8 mouse cellular contexts compared by ENCODE assay signal in genomic region chr12:118846221-118846620, GRCm38 (mm10). TPM values are rescaled to one million over a fixed set of nuclear protein-coding genes. Genes with fewer than 3 reads are reported as not detected.
DNase-seq lines count a peak whose midpoint lies in the region; ATAC-seq and TF ChIP-seq lines count a peak whose summit lies in the region.

Gene Sp8, plus strand, starts transcription at chr12:118846329.

- H3K4me3 ChIP-seq in liver, adult 2 months (ENCODE audit: insufficient read depth, low read depth, low read length) = peak within 1 kb of the TSS; percentile 31; the same call in 1 of the 2 replicates
- peak within 1 kb of the TSS; percentile 40 for H3K4me3 ChIP-seq in embryonic facial prominence, embryonic 11.5 days (ENCODE audit: low read depth, low read length)
- peak within 1 kb of the TSS; percentile 43 for H3K4me3 ChIP-seq in intestine, embryonic 15.5 days (replicated peaks)
- peak within 1 kb of the TSS; percentile 38 for H3K4me3 ChIP-seq in neural tube, embryonic 13.5 days

- peaks cover 40% of the 10 kb centered on the region for H3K27me3 ChIP-seq in liver, adult 2 months (ENCODE audit: control insufficient read depth, insufficient read depth, low read length)
- H3K27me3 ChIP-seq in embryonic facial prominence, embryonic 11.5 days (ENCODE audit: control insufficient read depth, insufficient read depth, low read length) = peaks cover 56% of the 10 kb centered on the region
- H3K27me3 ChIP-seq in intestine, embryonic 15.5 days (replicated peaks) = peaks cover 79% of the 10 kb centered on the region
- peaks cover 95% of the 10 kb centered on the region for H3K27me3 ChIP-seq in neural tube, embryonic 13.5 days

- H3K9ac ChIP-seq in liver, adult 2 months (ENCODE audit: low read depth, low read length) = no peak within 1 kb of the TSS
- H3K9ac ChIP-seq in embryonic facial prominence, embryonic 11.5 days (replicated peaks; ENCODE audit: low read length) = no peak within 1 kb of the TSS
- no peak within 1 kb of the TSS for H3K9ac ChIP-seq in intestine, embryonic 15.5 days
- peak within 1 kb of the TSS; percentile 49 for H3K9ac ChIP-seq in neural tube, embryonic 13.5 days

- peak within 1 kb of the TSS; percentile 54 for H3K4me2 ChIP-seq in embryonic facial prominence, embryonic 11.5 days (ENCODE audit: low read depth, low read length)
- H3K4me2 ChIP-seq in intestine, embryonic 15.5 days (replicated peaks) = peak within 1 kb of the TSS; percentile 87
- H3K4me2 ChIP-seq in neural tube, embryonic 13.5 days = peak within 1 kb of the TSS; percentile 55

- H3K27ac ChIP-seq in liver, adult 2 months (replicated peaks; ENCODE audit: insufficient read depth, low read depth, low read length) = no peak within 1 kb of the TSS
- 0 out of 2 replicates have a peak within 1 kb of the TSS, but pooled peaks have one; percentile 22 for H3K27ac ChIP-seq in embryonic facial prominence, embryonic 11.5 days (replicated peaks; ENCODE audit: low read depth, low read length)
- no peak within 1 kb of the TSS for H3K27ac ChIP-seq in intestine, embryonic 15.5 days
- no peak within 1 kb of the TSS for H3K27ac ChIP-seq in neural tube, embryonic 13.5 days (replicated peaks)

- peaks cover 6% of the 10 kb centered on the region for H3K4me1 ChIP-seq in liver, adult 2 months (ENCODE audit: control insufficient read depth, insufficient read depth, low read length)
- peaks cover 4% of the 10 kb centered on the region for H3K4me1 ChIP-seq in embryonic facial prominence, embryonic 11.5 days (ENCODE audit: control insufficient read depth, insufficient read depth, low read length)
- H3K4me1 ChIP-seq in intestine, embryonic 15.5 days (replicated peaks) = peaks cover 29% of the 10 kb centered on the region
- H3K4me1 ChIP-seq in neural tube, embryonic 13.5 days (replicated peaks) = peaks cover 31% of the 10 kb centered on the region

- no peaks in the 10 kb centered on the region for H3K9me3 ChIP-seq in embryonic facial prominence, embryonic 11.5 days (replicated peaks; ENCODE audit: control insufficient read depth, low read length)
- no peaks in the 10 kb centered on the region for H3K9me3 ChIP-seq in intestine, embryonic 15.5 days
- no peaks in the 10 kb centered on the region for H3K9me3 ChIP-seq in neural tube, embryonic 13.5 days

- ATAC-seq in embryonic facial prominence, embryonic 11.5 days (replicated peaks; ENCODE audit: insufficient number of reproducible peaks, low FRiP score, low TSS enrichment, low read depth) = no peak
- ATAC-seq in intestine, embryonic 15.5 days = no peak
- no peak for ATAC-seq in neural tube, embryonic 13.5 days (ENCODE audit: low read depth)

- H3K36me3 ChIP-seq in liver, adult 2 months (ENCODE audit: control insufficient read depth, insufficient read depth, low read length) = no peaks in the 10 kb centered on the region
- no peaks in the 10 kb centered on the region for H3K36me3 ChIP-seq in embryonic facial prominence, embryonic 11.5 days (replicated peaks; ENCODE audit: control insufficient read depth, insufficient read depth, low read depth, low read length)
- H3K36me3 ChIP-seq in intestine, embryonic 15.5 days = no peaks in the 10 kb centered on the region
- H3K36me3 ChIP-seq in neural tube, embryonic 13.5 days = no peaks in the 10 kb centered on the region

- DNase-seq in liver, adult 2 months (ENCODE audit: extremely low read depth, low read depth, low spot score) = no peak
- DNase-seq in liver = no peak
- DNase-seq in embryonic facial prominence, embryonic 11.5 days (ENCODE audit: low spot score) = peak; percentile 27
- no peak for DNase-seq in right cerebral cortex, adult 18-20 months
- no peak for DNase-seq in ovary, postnatal 14 days (ENCODE audit: low spot score)
- DNase-seq in adrenal gland, adult 18-20 months (ENCODE audit: low spot score in 2 of 2) = no peak

- no peak for TF ChIP-seq CTCF in liver, adult 2 months (IDR thresholded peaks at IDR 0.05; ENCODE audit: low read depth, low read length)

- 6% methylated on average over 6 of the region's 6 CpGs for WGBS in liver, adult 2 months
- 0% methylated on average over 6 of the region's 6 CpGs for WGBS in embryonic facial prominence, embryonic 11.5 days
- WGBS in intestine, embryonic 15.5 days = 3% methylated on average over 6 of the region's 6 CpGs
- WGBS in neural tube, embryonic 13.5 days = 2% methylated on average over 6 of the region's 6 CpGs

- no peaks in the 10 kb centered on the region for H3K79me2 ChIP-seq in liver, adult 2 months (ENCODE audit: control insufficient read depth, insufficient read depth, low read length)

- TF ChIP-seq POLR2A in liver, adult 2 months (IDR thresholded peaks at IDR 0.05; ENCODE audit: extremely low read depth, insufficient read depth, low read length) = no peak

RNA-seq across cellular contexts. Expression of gene Sp8, which starts in this region (rescaled TPM):
- not detected in 2 replicates for total RNA-seq in liver, adult 2 months (2014; rRNA removed)
- polyA plus RNA-seq in liver, adult 2 months (2012; rRNA removed) = not detected in 2 replicates
- 6.6 and 6.8 TPM in 2 replicates for polyA plus RNA-seq in embryonic facial prominence, embryonic 11.5 days (2014; fragmentation: Nextera tagmentation; extraction: Ambion mirVana)
- polyA plus RNA-seq in intestine, embryonic 15.5 days (2015; fragmentation: Nextera tagmentation; extraction: Ambion mirVana) = not detected in 2 replicates
- 4.0 and 4.1 TPM in 2 replicates for polyA plus RNA-seq in neural tube, embryonic 13.5 days (2015; fragmentation: Nextera tagmentation; extraction: Ambion mirVana)
- not detected for total RNA-seq in adrenal gland, adult 18-20 months (2021)
